Mouse (Mus musculus) midbrain, postnatal 0 days (tissue): ENCODE data around the gene Gm21985. TPM values are rescaled to one million over a fixed set of nuclear protein-coding genes. Genes with fewer than 3 reads are reported as not detected.

Experiments
- ATAC-seq: fragments of 200-750 bp; cut with Nextera tagmentation; 2 replicates; pipeline ENCODE4 v1.8.0; 2017; ENCODE audit warnings: moderate number of reproducible peaks, mild to moderate bottlenecking, moderate TSS enrichment, moderate library complexity; ENCODE audit not compliant: low FRiP score
- DNase-seq: peaks from one replicate; pipeline ENCODE4 v3.0.0-alpha.2; 2015; ENCODE audit warnings: low spot score
- H3K27ac ChIP-seq: fragments of 300-500 bp; sonication (generic); 2 replicates; pipeline ENCODE4 v1.5.1; 2014; ENCODE audit warnings: low read depth, mild to moderate bottlenecking, low read length, mixed read lengths
- H3K27me3 ChIP-seq: fragments of 300-500 bp; sonication (generic); 2 replicates; pipeline ENCODE4 v1.6.1; 2014; ENCODE audit warnings: low read length, control low read depth, mixed read lengths; ENCODE audit not compliant: insufficient read depth
- H3K36me3 ChIP-seq: fragments of 300-500 bp; sonication (generic); 2 replicates; pipeline ENCODE4 v1.6.1; 2014; ENCODE audit warnings: low read length, control low read depth, mixed read lengths; ENCODE audit not compliant: insufficient read depth
- H3K4me1 ChIP-seq: fragments of 300-500 bp; sonication (generic); 2 replicates; pipeline ENCODE4 v1.6.1; 2014; ENCODE audit warnings: mild to moderate bottlenecking, control low read depth, antibody characterized with exemption, low read length, mixed read lengths; ENCODE audit not compliant: insufficient read depth
- H3K4me2 ChIP-seq: fragments of 300-500 bp; sonication (generic); 2 replicates; pipeline ENCODE4 v1.6.1; 2014; ENCODE audit warnings: low read depth, mild to moderate bottlenecking, low read length, mixed read lengths; ENCODE audit not compliant: poor library complexity, severe bottlenecking
- H3K4me3 ChIP-seq: fragments of 300-500 bp; sonication (generic); 2 replicates; pipeline ENCODE4 v1.5.1; 2014; ENCODE audit warnings: low read depth, mild to moderate bottlenecking, low read length, moderate library complexity
- H3K9ac ChIP-seq: fragments of 300-500 bp; sonication (generic); replicated peaks from 2 replicates; pipeline ENCODE4 v1.6.1; 2014; ENCODE audit warnings: mild to moderate bottlenecking, low read length, moderate library complexity, mixed read lengths; ENCODE audit not compliant: poor library complexity, severe bottlenecking
- H3K9me3 ChIP-seq: fragments of 300-500 bp; sonication (generic); 2 replicates; pipeline ENCODE4 v1.6.1; 2016; ENCODE audit warnings: low read length, control low read depth
- CTCF ChIP-seq: IDR thresholded peaks from 2 replicates; pipeline ENCODE4 v1.5.1; 2016; ENCODE audit warnings: antibody characterized with exemption, mild to moderate bottlenecking
- WGBS: fragments of 180-500 bp; shearing (Covaris S2); extraction: QIAGEN DNeasy Blood & Tissue Kit; methylation state at CpG from one replicate; pipeline ENCODE4 v1.1.7; 2014; 5-methylcytosine and 5-hydroxymethylcytosine counted together
- polyA plus RNA-seq: library from polyadenylated mRNA; unstranded; fragments of >200 nt; fragmentation: Nextera tagmentation; extraction: Ambion mirVana; gene quantifications from 2 replicates; pipeline ENCODE4 v1.2.1, GENCODE M21; 2015
- total RNA-seq: library from RNA; depleted of rRNA; stranded (reverse); fragments of >200 nt; gene quantifications from 2 replicates; pipeline ENCODE4 v1.2.3, GENCODE M21; 2014

Gm21985 gene
- total and polyA plus RNA-seq, 2 experiments from 2014 or later: 2.3 TPM; not detected in 1

DNA sequence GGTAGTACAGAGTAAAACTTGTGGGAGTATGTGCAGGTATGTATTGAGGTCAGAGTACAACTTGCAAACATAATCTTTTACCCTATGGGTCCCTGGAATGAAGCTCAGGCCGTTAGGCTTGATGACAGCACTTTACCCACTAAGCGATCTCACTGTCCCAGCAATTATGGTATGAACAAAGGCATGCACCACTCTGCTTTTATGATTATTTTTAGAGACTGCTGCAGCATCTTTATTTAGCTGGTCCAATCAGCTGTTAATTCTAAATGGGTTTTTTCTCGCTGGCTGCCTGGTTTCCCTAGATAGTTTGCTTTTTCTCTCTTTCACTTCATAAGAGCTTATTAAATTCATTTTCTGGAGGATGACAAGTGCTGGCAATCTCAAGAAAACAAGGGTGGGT is 30.1 kb downstream of the Gm21985 start:
- Histone ChIP-seq H3K9ac (no peak overlapping the region), H3K4me2 (no peak overlapping the region), H3K9me3 (no peaks in the 10 kb centered on the region), H3K27ac (no peak overlapping the region), H3K36me3 (no peaks in the 10 kb centered on the region), H3K4me3 (no peak overlapping the region), H3K4me1 (no peaks in the 10 kb centered on the region), H3K27me3 (no peaks in the 10 kb centered on the region)
- DNase-seq (peak; percentile 17), ATAC-seq (no peak)
- no peak for TF ChIP-seq CTCF
- 74% methylated on average over 3 of the region's 3 CpGs for WGBS

DNA sequence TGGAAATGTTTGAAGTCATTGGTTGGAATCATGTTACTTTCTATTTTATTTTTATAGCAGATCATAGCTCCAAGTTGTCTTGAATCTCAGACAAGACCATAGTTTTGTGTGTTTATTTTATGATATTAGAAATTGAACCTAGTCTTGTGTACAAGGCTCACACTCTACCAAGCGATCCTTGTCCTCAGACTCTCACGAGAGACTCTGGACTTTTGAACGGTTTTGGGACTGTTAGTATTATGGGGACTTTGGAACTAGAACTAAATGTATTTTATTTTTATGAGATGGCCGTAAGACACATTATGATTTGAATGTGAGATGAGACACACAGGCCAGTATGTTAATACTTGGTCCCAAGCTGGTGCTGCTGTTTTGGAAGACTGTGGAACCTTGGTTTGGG is 32.1 kb downstream of the Gm21985 start:
- Histone ChIP-seq H3K4me1 (no peaks in the 10 kb centered on the region), H3K27ac (no peak overlapping the region), H3K9me3 (no peaks in the 10 kb centered on the region), H3K4me2 (no peak overlapping the region), H3K9ac (no peak overlapping the region), H3K36me3 (no peaks in the 10 kb centered on the region), H3K27me3 (no peaks in the 10 kb centered on the region), H3K4me3 (no peak overlapping the region)
- TF ChIP-seq CTCF: no peak
- ATAC-seq (no peak), DNase-seq (no peak)
- WGBS: 91% methylated on average over 4 of the region's 4 CpGs

DNA sequence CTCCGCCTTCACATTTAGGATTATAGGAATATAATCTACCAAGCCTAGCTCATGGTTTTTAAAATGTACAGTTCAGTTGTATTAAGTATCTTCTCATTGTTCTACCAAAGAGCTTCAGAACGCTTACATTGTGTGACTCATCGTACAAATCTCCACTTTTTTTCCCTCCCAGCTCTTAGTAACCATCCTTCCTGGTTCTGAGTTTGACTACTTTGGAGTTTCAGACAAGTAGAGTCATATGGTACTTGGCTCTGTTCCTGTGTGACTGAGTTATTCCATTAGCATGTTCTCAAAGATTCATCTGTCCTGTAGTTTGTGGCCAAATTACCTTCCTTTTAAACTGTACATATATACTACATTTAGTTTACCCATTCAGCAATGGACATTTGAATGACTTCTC is 42.6 kb downstream of the Gm21985 start:
- no peak for ATAC-seq
- H3K4me3 ChIP-seq: no peak overlapping the region
- no peaks in the 10 kb centered on the region for H3K27me3 ChIP-seq
- 92% methylated on average over 3 of the region's 3 CpGs for WGBS
- H3K4me1 ChIP-seq: no peaks in the 10 kb centered on the region; the same call in 1 of the 2 replicates
- H3K4me2 ChIP-seq: no peak overlapping the region
- no peak for DNase-seq
- no peak for TF ChIP-seq CTCF
- H3K27ac ChIP-seq: no peak overlapping the region
- no peaks in the 10 kb centered on the region for H3K9me3 ChIP-seq
- H3K36me3 ChIP-seq: no peaks in the 10 kb centered on the region
- H3K9ac ChIP-seq: no peak overlapping the region

DNA sequence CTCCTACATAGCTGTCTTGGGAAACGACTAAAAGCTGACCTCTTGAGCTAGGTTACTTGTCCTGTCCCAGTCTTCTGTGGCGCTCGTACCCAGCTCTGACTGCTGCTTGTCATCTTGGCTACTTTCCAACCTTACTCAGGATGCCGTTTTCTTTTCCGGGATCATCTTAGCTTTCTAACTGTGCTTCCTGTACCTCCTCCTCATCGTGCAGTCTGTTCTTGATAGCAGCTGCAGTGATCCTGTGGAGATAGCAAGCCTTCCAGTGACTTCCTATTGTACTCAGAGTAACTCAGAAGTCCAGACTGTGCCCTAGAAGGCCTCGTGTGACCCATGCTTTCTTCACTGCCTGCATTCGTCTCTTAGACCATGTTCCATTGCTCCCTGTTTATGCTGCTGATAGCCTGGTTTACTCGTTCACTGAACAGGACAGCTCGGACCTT is 43.1 kb downstream of the Gm21985 start:
- Histone ChIP-seq H3K36me3 (no peaks in the 10 kb centered on the region), H3K4me1 (no peaks in the 10 kb centered on the region; the same call in 1 of the 2 replicates)
- WGBS: 82% methylated on average over 10 of the region's 10 CpGs

DNA sequence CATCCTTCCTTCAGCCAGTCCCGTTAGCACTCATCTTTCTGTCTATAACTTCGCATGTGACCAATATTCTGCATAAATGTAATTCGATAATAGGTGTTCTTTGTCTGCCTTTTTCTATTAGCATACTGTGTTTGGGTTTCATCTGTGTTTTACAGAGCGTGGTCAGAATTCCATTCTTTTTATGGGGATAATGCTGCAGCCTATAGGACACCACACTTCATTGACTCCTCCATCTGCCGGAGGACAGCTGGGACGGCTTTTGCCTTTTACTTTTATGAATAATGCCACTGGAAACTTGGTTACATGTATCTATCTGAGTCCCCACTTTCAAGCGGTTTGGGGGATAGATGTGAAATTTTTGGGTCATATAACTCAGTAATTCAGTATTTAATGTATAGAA is 49.5 kb downstream of the Gm21985 start:
- H3K4me1 ChIP-seq: no peaks in the 10 kb centered on the region
- no peak overlapping the region for H3K9ac ChIP-seq
- ATAC-seq: no peak
- no peak overlapping the region for H3K4me3 ChIP-seq
- no peaks in the 10 kb centered on the region for H3K9me3 ChIP-seq
- no peaks in the 10 kb centered on the region for H3K27me3 ChIP-seq
- H3K27ac ChIP-seq: no peak overlapping the region
- TF ChIP-seq CTCF: no peak
- 87% methylated on average over 7 of the region's 7 CpGs for WGBS
- no peak overlapping the region for H3K4me2 ChIP-seq
- H3K36me3 ChIP-seq: no peaks in the 10 kb centered on the region
- no peak for DNase-seq

More for the DNA sequence above, 43.1 kb downstream of the Gm21985 start:
- H3K27me3 ChIP-seq: no peaks in the 10 kb centered on the region
- no peak overlapping the region for H3K4me2 ChIP-seq
- H3K9me3 ChIP-seq: no peaks in the 10 kb centered on the region
- no peak for ATAC-seq
- H3K9ac ChIP-seq: no peak overlapping the region
- no peak overlapping the region for H3K4me3 ChIP-seq
- TF ChIP-seq CTCF: no peak
- no peak for DNase-seq
- H3K27ac ChIP-seq: no peak overlapping the region

DNA sequence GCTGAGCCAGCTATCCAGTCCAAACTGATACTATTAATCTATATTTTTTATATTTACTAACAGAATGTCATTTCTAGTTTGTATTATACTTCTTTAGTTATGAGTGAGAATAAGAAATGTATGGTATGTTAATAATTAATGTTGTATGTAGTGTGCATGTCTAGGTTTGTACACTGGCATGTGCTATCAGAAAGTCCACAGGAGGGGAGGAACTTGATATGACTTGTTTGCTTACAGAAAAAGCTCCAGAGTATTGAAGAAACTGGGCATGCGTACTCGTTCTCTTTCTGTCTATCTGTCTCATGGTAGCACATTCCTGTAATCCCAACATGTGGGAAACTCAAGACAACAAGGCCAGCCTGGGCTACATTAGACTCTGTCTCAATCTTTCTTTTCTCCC is 52.1 kb downstream of the Gm21985 start:
- no peak overlapping the region for H3K4me2 ChIP-seq
- H3K9me3 ChIP-seq: no peaks in the 10 kb centered on the region
- 83% methylated on average over 2 of the region's 2 CpGs for WGBS
- TF ChIP-seq CTCF: no peak
- H3K9ac ChIP-seq: no peak overlapping the region
- no peak for ATAC-seq
- no peaks in the 10 kb centered on the region for H3K36me3 ChIP-seq
- no peak overlapping the region for H3K4me3 ChIP-seq
- no peak for DNase-seq
- no peaks in the 10 kb centered on the region for H3K27me3 ChIP-seq
- H3K4me1 ChIP-seq: no peaks in the 10 kb centered on the region
- no peak overlapping the region for H3K27ac ChIP-seq
